Mouse (Mus musculus): ENCODE measurements around the gene Map3k11.
A peak's percentile ranks its signal among the peaks of the same experiment; 100 is the strongest.

Map3k11 gene

DNA sequence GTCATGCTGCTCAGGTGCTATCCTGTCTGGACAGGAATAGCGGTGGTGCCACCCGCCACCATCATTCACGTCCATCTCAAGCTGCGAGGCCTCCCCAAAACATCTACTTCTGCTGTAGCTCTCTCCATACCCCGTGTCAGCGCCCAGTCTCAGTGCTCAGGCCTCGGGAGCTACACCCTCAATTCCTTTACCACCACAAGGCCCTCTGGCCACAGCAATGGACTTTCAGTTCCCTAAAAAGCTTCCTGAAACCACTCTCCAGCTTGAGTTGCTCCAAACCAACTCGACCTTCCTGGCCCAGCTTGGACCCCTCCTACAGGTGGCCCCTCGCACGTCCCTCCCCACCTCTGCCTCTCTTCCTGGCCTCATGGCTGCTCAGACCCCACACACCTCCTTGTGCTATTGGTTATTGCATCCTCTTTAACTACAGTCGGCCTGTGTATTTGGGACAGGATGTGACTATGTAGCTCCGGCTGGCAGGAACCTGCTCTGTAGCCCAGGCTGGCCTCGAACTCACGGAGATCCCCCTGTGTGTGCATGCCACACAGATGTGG lies 23.4 kb downstream of the Map3k11 start:
- DNase-seq, result no peak

DNA sequence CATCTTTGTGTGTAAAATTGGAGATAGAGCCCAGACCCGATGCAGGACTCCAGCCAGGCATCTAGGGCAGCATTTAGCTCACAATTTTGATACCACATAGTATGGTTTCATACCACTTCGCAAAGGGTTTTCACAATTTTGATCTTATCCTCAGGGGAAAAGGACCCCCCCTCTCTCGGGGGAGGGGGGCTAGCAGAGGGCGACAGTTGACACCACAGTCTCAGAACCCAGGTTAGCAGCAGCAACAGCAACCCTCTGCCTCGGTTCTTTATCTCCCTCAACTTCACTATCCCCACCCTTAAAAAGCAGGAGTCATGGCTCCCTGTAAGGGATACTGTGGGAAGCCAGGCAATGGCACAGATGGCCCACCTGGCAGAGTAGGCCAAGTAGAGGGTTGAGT lies 24.7 kb downstream of the Map3k11 start:
- no peak for DNase-seq

DNA sequence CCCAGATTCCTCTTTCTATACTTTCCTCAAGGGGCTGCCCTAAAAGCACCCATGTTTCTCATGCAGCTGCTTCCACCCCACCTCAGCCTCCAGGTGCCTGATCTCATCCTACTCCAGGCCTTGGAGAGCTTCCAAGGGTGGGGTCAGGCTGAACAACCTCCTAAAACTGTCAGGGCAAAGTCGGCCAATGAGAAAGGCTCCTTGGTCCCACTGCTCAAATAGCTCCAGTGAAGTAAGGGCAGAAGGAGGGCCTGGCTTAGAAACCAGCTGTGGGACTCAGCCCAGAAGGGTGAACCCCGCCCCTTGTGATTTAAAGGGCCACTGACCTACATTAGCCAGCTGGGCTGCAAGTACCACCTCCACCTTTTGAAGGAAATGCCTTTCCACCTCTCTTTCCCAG lies 25.2 kb downstream of the Map3k11 start:
- peak; percentile 66 to 80 for DNase-seq

DNA sequence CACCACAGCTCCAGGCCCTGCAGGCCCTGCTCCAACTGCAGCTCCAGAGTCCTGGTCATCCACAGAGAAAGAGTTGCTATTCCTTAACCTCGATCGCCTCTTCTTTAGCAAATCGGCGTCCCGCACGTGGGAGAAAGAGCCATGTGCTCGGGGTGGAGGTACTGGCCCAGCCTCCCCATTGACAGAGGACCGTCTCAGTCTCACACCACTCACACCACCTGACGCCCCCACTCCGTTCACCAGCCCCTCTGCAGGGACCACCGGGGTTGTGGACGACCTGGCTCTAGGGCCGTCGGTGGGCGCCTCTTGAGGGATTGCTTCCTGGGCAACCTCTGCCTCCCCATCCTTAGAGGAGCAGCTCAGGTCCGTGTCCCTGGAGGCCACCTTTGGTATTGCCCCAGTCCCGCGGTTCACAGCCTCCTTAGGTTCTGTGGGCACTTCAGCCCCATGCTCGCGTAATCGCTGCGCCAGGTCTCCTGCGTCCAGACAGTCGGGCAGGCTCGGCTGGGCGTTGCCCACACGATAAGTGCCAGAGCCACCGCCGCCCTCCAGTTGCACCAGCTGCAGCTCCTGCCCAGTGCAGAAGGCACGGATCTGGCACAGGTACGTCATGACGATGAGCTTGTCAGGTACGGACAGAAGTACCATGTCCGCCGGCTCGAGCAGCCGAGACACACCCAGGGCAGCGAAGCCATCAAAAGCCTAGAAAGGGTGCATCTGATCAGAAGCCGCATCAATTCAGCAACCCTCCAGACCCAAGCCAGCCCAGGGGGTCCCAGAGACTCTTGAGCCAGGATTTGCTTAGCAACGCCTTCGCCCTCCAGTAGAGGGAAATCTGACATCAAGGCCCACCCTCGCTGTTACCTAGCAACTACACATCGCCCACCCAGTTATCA lies 27.5 kb downstream of the Map3k11 start:
- DNase-seq, result peak in 1 of 2 experiments; percentile 39

DNA sequence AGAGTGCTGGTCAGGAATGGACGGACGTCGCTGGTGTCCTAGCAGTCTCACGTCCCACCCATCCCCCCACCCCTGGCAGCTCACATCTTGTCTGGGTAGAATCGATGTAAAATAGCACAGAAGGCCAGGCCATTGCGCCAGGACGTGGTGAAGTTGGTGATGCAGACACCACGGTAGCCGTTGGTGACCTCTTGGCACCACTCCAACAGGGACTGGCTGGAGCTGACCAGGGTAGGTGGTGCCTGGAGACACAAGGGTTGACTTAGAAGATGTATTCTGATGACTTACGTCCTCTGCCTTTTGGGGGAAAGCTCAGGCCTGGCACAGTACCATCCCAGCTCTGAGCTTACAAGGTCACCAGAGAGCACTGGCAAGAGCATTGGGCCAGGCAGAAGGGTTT lies 28.4 kb downstream of the Map3k11 start:
- DNase-seq, result no peak

DNA sequence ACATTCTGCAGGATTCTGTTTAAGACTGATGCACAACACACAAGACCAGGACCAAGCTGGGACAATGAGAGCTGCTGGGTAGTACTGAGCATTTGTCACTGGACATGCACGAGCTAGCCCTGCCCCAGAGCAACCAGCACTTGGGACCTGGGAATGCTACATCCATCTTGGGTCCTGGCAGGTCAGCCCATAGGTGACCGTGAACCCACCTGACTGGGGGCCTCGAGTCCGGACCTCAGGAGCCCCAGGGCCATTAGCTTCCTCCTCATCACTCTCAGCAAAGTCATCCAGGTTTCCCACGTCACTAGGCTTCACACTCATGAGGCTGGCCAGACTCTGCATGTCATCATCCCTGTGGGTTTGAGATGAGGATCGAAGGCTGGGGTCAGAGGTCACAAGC lies 32.7 kb downstream of the Map3k11 start:
- DNase-seq, result no peak

DNA sequence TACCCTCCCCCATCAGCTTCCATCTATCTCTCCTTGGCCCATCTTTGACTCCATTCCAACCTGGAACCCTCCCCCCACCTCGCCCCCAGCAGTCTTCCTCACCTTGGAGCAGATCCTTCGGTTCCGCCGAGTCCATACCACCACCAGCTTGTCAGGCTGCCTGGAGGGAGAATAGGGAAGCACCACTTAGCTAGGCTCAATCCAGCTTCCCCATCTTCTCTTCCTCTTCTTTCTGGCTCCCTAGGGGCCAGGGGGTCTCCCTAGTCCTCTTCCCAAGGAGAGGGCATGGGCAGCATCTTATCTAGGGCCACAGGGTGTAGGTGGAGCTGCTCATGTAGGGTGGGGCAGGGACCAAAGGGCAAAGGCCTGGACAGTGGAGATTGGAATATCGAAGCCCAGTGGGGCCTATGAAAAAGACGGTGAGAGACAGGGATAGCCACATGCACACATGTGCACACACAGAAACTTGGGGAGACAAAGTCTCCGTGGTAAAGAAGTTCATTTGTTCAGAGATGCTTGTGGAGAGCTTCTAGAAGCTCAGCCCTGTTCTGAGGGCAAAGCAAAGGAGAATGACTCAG lies 34.4 kb downstream of the Map3k11 start:
- no peak for DNase-seq

DNA sequence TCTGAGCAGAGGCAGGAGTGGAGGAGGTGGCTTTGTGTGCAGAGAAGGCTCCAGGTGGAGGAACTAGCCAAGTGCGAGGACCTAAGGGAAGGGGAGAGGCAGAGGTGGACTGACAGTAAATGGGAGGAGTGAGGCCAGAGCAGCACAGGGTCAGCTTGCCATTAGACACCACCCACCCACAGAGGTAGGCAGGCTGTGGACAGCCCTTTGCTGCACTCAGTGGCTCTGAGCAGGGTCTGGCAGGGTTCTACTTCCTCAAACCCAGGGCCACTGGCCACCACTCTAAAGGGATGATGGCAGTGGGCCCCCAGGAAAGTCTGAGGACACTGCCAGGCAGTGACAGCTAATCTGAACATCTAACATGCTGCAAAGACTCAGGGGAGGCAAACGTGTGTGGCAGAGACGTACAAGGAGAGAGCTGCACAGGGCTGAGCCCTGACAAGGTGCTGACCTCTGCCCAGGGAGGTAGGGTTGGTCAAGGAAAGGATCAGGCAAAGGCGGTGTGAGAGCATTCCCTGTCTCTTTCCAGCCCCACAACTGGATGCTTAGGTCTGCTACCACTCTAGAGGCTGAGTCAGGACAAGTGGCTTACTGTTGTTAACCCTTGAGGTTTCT lies 35.5 kb downstream of the Map3k11 start:
- no peak for DNase-seq

DNA sequence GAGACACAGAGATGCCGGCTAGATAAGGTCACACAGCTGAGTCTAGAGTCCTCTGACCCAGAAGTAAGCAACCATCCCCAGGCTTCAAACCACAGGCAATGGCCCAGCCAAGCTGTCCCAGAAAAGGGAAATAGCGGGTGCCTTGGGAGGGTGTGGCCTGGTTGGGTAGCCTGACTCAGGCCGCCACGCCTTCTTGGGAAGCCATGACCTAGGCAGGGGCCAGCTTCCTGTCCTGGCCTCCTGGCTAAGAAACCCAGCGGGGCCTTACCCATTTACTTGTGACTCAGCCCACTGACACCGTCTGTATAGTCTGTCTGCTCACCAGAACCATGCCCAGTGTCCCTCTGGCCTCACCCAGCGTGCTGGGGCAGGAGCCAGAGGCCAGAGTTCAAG lies 36.0 kb downstream of the Map3k11 start:
- peak; percentile 69 to 77 for DNase-seq

DNA sequence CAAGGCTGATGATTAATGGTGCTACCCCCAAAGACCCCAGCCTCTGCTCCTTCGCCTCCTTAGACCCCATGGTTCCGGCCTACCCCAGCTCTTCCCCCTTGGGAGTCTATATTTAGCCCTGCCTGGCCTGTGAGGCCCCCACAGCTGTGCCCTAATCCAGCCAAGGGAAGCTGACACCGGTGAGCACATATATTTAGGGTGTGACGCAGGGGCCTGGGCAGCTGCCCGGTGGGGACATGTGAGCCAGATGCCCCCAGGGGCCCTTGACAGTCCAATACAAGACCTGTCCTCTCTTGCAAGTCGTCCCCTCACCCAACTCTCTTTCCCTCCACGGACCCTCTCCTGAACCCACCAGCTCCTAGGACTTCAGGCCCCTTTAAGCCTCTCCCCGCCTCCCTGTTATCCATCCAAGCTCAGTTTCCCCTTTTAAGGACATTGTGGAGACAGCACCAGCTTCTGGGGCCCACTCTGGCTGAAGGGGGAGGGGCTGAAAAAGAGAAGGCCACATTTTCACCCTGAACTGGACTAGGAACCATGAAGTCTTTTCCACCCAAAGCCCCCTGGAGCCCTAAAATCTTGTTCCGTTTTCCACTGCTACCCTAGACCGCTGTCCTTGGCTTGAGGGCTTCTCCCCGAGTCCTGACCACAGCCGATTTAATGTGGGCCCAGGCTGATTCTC lies 36.6 kb downstream of the Map3k11 start:
- DNase-seq, result peak in 1 of 2 experiments; percentile 35

DNA sequence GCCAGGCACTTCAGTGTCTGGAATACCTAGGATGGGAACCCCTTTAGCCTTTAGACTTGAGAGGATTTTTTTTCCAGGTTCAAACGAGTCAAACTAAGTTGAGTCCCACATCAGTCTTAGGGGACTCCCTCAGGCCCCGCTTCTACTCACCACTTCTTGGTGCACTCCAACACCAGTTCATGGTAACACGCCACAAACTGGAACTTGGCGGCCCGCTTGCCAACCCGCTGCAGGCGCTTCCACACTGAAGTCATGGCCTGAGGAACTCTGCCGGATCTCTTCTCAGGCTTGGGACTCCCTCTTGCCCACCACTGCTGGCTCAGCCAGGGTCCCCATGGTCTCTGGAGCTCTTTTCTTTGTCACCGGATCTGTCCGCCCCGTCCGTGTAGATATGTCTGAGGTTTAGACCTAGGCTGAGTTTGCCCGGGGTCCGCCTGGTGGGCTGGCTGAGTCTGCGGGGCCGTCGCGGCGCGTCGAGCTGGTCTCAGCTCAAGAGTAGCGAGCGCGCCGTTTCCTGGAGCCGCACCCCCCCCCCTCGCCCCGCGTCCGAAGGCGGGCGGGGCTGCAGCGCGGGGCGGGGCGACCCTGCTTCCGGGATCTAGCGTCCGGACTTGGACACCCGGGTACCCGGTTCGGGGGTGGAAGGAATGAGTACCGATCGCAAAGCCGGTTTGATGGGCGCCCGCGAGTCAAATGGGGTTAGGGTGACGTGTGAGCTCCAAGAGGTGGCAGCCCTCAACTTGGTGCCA lies 37.4 kb downstream of the Map3k11 start, which contains the start of gene Ehbp1l1:
Ehbp1l1 (minus strand) TSS at position 551 of the 749 bp plus-strand sequence.
- peak in 1 of 2 experiments; percentile 55 for DNase-seq

DNA sequence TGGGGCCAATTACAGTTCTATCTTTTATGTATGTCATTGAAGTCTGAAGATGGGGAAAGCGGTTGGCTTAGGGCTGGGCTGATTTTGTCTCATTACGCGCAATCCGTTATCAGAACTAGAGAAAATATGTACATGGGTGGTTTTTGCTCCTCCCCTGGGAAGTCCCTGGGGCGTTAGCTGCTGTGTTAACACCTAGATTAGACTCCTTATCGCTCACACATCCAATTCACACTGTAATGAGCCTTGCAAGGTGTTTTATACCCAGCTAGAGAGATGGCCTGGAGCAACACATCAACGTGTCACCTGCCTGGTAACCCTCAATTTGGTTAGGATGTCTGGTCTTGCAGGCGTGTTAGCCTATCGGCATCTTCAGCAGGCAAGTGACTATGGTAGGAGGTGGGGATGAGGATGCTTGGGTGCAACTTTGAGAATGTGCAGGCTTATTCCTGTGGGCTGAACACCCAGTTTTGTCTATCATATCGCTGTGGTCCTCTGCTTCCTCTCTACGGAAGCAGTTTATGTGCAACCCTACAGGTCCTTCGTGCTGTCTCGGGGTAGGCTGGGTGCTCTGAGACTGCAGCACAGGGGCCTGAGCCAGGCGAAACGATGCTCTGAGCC lies 38.5 kb downstream of the Map3k11 start:
- DNase-seq, result no peak

DNA sequence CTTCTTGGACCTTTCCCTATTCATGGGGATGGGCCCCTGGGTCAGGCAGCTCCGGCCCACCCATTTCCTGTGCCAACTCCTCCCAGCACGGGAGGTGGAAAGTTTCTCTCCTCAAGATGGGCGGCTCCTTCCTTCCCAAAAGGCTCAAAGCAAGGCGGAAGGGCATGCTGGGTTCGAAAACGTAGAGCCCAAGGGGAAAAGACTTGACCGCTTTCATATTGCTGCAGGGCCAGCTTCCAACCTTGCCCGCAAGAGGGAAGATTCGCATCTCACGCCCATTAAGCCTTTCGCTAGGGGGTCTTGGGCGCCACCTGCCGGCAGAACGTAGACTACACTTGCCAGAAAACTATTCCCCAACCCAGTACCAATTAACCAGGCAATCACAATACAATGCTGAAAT lies 39.2 kb downstream of the Map3k11 start:
- peak; percentile 71 to 90 for DNase-seq

DNA sequence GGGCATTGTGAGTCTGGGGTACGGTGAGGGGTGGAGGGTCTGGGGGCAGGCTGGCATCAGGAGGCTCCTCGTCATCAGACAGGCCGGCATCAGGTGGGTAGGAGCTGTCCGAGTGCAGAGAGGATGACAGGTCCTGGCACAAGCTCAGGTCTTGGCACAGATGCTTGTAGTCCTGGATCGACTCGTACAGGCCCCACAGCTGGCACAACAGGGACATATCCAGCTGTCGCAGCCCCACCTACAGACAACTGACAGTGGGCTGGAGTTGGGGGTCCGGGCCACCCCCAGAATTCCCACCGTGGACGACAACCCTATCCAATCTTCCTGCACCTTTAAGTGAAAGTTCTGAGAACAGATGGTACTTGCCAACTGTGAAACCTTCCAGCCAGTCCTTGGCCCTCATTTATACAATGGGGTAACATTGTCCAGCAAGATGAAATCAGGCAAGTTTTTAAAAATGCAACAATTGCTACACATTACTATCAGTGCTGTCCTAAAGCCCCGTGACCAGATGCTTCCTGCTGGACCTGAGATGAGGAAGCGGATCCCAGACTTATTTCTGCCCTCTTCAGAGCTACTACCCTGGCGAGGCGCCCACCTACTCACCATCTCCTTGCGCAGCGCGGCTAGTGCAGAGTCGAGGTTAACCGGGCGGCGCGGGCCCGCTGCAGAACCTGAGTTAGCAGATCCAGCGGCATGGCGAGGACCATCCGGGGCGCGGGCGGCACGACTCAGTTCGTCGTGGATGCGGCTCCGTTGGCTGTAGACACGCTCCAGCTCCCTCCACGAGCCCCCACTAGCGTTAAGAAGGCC lies 40.3 kb downstream of the Map3k11 start:
- peak in 1 of 2 experiments; percentile 52 for DNase-seq

DNA sequence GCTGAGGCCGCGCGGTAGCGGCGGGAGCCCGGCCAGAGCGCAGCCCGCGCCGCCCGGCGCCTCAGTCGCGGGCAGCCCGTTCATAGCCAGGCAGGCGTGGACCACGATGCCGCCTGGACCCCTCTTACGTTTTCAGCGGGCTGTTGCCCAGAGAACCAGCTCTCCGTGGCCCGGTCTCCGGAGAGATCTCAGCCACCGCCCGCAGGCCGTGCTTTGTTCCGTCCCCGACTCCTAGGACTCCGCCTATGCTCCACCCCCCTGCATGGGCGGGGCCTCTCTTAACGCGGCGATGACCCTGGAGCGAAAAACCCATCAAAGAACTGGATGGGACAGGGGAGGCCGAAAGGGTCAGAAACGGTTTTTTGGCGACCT lies 40.9 kb downstream of the Map3k11 start, which contains the start of gene Fam89b:
Fam89b (minus strand) TSS at position 210 of the 372 bp plus-strand sequence.
- peak; percentile 84 to 91 for DNase-seq

DNA sequence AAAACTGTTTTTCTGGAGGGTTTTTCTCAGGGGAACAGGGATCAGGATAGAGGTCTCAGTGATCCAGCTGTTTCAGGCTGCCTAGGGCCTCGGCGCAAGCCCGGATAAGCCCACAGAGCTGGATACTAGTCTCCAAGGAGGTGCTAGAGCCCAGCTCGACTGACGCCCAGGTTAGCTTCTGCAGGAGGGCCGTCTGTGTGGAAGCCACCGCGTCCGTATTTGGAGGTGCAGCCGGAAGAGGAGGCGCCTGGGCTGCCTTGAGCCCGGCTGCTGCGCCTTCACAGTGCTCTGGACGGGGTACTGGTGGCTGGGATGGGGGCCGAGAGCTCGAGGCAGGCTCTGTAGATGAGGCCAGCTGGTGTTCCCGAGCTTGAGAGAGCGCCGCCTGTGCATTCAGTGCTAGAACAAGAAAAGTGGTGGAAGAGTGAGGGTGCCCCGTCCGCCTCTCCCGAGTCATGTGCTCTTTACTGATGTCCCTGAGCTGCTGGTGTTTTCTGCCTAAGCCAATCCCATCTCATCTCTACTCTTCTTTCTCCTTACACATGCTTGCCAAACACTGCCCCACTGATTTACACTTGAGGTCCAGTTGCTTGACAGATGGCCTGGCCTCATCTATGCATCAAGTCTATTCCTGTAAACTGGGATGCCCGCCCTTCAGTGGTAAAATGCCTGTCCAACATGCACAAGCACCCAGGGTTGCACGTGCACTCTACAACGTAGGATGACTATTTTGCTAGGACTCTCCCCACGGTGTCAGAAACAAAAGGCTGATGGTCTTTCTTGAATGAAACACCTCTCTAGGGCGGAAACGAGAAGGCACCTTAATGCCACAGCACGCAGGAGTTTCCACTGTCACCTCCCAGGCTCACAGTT lies 42.0 kb downstream of the Map3k11 start:
- DNase-seq, result no peak

DNA sequence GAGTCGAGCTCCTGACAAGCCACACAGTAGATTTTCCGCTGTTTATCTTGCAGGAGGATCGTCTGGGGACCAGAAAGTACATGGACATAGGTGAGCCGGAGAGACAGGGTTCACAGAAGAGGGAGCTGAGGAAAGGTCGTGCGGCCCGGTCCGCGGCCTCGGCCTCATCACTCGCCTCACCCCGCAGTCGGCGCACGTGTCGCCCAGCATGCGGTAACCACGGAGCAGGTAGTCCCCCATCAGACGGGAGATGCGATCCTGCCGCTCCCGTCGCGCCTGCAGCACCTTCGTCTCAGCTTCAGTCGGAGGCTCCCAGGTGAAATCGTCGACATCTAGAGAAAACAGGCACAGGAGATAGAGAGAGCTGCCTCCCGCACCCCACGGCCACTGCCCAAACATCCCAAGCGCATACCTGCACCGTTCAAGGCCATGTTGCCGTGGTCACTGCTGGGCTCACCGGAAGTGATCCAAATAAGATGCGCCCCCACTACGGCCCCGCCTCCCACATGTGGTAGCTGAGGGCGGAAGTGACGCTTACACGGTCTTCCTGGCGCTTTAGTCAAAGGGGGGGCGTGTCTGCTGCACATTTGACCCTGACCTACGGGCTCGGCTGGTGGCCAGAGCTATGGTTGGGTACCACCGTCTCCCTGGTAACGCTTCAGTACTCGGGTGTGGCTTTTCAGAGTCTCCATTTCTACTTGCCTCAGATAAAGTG lies 42.9 kb downstream of the Map3k11 start:
- DNase-seq, result peak; percentile 93 to 96

DNA sequence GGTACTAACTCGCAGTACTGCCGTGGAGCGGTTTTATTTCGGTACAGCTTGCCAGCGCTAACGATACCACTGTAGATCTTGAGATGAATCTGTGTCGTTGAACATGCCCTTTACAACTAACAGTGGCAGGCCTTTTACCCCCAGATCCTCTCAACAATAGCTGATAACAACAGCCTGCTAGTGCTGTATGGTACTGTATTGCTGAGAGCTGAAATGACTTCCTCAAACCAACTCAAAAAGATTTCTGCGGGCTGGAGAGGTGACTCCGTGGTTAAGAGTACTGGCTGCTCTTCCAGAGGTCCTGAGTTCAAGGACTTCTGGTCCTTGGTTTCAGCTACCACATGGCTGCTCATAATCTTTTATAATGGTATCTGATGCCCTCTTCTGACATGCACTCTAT lies 45.8 kb downstream of the Map3k11 start:
- DNase-seq, result no peak

DNA sequence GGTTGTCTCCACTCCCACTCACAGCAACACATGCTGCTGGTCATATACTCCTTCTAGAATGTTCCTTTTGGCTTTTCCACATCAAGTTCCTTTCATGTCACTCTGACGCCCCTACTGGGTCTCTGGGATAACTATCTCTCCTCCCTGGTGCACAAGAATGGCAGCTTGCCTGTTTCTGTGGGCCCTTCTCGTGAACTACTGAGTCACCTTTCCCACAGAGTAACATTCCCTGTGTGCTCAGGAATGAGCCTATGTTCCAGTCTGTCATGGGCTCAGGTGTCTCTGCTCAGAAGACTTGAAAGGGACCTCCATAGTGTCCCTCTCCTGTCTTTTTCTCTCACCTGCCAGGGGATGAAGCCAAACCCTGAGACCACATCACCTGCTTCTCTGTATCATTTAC lies 50.9 kb downstream of the Map3k11 start:
- no peak for DNase-seq

Measured in kidney, adult 8-10 months (tissue).